Mouse (Mus musculus) natural killer cell, adult 2 months (primary cell): ENCODE data around the gene Shisa8.

Source experiments
- DNase-seq, 2 experiments: peaks; one replicate each; pipeline ENCODE4 v3.0.0; 2022; ENCODE audit warnings: low spot score in 2 of 2

The Shisa8 gene

GRCm38 (mm10) chr15:82203611-82204351, 8.8 kb downstream of the Shisa8 start:
- no peak for DNase-seq

- no peak for DNase-seq
These were observed 9.5 kb downstream of the Shisa8 start for GRCm38 (mm10) chr15:82203090-82203489.

- DNase-seq = no peak
These were observed 10.5 kb downstream of the Shisa8 start for GRCm38 (mm10) chr15:82202086-82202485.

GRCm38 (mm10) chr15:82199546-82199945, 13.1 kb downstream of the Shisa8 start:
- DNase-seq = peak in 1 of 2 experiments; percentile 31

GRCm38 (mm10) chr15:82198342-82198741, 14.3 kb downstream of the Shisa8 start:
- no peak for DNase-seq

- no peak for DNase-seq
These were observed 14.7 kb downstream of the Shisa8 start for GRCm38 (mm10) chr15:82197937-82198336.

GRCm38 (mm10) chr15:82197246-82197750, 15.3 kb downstream of the Shisa8 start:
- peak; percentile 31 to 52 for DNase-seq

- no peak for DNase-seq
These were observed 16.3 kb downstream of the Shisa8 start for GRCm38 (mm10) chr15:82196300-82196699.

- no peak for DNase-seq
These were observed 20.0 kb downstream of the Shisa8 start for GRCm38 (mm10) chr15:82192617-82193016.

GRCm38 (mm10) chr15:82188481-82189240, 24.0 kb downstream of the Shisa8 start:
- peak; percentile 25 to 58 for DNase-seq

- DNase-seq = no peak
These were observed 24.7 kb downstream of the Shisa8 start for GRCm38 (mm10) chr15:82187924-82188323.

GRCm38 (mm10) chr15:82187401-82187800, 25.2 kb downstream of the Shisa8 start:
- DNase-seq = no peak

- DNase-seq = peak; percentile 50 to 78
These were observed 25.7 kb downstream of the Shisa8 start for GRCm38 (mm10) chr15:82186931-82187330.

GRCm38 (mm10) chr15:82186131-82186530, 26.5 kb downstream of the Shisa8 start:
- no peak for DNase-seq

GRCm38 (mm10) chr15:82185062-82185783, 27.4 kb downstream of the Shisa8 start:
- no peak for DNase-seq

GRCm38 (mm10) chr15:82184656-82185055, 28.0 kb downstream of the Shisa8 start:
- no peak for DNase-seq

GRCm38 (mm10) chr15:82184183-82184582, 28.4 kb downstream of the Shisa8 start:
- no peak for DNase-seq

- DNase-seq = no peak
These were observed 29.0 kb downstream of the Shisa8 start for GRCm38 (mm10) chr15:82183596-82183995.

- no peak for DNase-seq
These were observed 30.3 kb downstream of the Shisa8 start for GRCm38 (mm10) chr15:82182311-82182710.

- no peak for DNase-seq
These were observed 31.5 kb downstream of the Shisa8 start for GRCm38 (mm10) chr15:82181131-82181530.

- DNase-seq = no peak
These were observed 34.8 kb downstream of the Shisa8 start for GRCm38 (mm10) chr15:82177743-82178290.

GRCm38 (mm10) chr15:82175091-82175490, 37.5 kb downstream of the Shisa8 start:
- DNase-seq = no peak
